Mouse (Mus musculus): ENCODE measurements around the gene Fgfr2.

The Fgfr2 gene

DNA sequence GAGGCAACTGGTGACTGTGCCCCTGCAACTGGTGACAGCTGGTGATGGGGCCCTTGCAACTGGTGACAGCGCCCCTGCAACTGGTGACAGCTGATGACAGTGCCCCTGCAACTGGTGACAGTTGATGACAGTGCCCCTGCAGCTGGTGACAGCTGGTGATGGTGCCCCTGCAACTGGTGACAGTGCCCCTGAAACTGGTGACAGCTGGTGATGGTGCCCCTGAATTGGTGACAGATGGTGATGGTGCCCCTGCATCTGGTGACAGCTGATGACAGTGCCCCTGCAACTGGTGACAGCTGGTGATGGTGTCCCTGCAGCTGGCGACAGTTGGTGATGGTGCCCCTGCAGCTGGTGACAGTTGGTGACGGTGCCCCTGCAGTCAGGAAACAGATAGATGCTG is 2296.8 kb downstream of the Fgfr2 start:
- DNase-seq (ENCODE audit: low read depth, low spot score), result no peak

DNA sequence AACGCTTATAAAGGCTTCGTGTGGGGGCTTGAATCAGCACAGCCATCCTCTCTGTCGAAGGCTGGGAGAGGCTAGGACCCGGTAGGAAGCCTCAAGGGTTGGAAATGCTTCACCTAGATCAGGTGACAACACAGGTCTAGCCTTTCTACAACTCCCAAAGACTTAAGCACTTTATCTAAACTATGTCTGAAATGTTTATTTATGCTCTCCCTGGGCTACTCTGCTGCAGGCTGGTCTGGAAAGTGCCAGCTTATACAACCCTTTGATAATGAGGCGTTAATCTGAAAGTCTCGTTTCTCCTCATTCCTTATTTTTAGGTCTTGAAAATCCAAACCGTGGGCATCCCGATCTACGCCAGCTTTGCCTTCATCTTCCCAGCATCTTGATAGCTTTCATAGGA is 2299.2 kb downstream of the Fgfr2 start:
- no peak for DNase-seq (ENCODE audit: low read depth, low spot score)

DNA sequence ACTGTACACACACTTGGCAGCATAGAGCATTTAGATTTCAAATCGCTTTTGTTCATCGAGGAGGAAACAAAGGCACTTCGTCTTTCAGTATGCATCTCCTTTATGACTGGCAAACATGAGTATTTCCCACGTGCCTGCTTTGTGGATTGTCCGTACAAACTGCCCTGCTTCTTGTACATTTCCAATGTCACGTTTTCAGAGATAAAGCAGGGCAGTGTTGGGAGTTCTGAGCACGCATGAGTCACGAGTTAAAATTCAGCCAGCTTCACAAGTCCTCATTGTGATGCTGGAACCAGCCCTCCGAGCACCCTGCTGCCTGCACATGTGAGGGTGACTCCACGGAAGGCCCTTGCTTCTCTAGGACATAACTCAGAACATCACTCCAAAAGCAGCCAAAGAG is 2303.5 kb downstream of the Fgfr2 start:
- no peak for DNase-seq (ENCODE audit: low read depth, low spot score)

DNA sequence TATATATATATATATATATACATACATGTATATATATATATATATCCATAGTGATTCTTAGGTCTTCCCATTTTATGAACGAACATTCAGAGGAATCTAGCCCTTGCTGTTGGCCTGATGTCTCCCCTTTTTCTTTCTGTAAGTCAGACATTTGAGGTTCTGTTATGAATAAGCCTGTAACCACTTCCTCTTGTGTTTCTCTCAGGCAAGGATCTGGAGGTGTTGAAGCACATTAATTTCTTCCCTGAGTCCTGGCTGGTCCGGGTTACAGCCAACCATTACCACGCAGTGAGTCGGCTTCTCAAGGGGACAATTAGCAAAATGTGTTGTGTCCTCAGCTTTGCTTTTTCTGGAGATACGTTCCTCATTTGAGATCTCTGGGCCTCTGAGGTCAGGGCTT is 2304.3 kb downstream of the Fgfr2 start:
- no peak for DNase-seq (ENCODE audit: low read depth, low spot score)

DNA sequence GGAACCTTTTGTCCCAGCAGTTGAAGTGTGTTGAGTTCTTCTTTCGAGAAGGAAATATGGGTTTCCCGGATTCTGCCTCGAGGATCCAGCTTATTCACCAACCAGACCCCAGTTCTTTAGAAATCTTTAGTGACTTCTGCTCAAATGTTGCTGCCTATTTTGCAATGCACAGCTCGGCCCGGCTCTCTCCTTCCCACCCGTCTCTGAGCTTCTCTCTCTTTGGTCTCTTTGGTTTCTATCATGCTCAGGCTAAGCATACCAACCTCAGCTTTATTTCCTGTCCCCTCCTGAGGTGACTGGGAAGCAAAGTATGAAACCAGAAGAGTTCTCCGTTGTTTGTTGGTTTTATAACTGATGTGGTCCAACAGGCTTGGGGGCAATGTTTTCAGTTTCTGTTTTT is 2306.9 kb downstream of the Fgfr2 start:
- DNase-seq (ENCODE audit: low read depth, low spot score), result no peak

DNA sequence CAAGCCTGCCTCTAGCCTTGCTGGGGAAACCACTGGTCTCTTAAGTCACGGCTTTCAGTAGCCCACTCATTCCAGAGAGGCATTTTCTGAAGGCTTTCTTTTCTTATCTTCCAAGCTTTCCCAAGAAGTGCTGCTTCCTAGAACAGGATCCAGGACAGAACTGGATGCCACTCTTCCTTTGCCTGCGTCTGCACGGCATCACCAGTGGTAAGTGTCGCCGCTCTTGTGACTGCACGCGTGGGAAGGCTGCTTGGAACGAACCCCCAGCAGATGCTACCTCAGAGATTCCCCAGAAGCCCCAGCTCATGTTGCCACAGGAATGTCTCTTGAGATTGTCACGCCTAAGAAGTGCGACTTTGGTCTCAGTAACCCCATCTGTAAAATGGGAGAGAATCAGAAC is 2307.5 kb downstream of the Fgfr2 start:
- DNase-seq (ENCODE audit: low read depth, low spot score), result no peak

DNA sequence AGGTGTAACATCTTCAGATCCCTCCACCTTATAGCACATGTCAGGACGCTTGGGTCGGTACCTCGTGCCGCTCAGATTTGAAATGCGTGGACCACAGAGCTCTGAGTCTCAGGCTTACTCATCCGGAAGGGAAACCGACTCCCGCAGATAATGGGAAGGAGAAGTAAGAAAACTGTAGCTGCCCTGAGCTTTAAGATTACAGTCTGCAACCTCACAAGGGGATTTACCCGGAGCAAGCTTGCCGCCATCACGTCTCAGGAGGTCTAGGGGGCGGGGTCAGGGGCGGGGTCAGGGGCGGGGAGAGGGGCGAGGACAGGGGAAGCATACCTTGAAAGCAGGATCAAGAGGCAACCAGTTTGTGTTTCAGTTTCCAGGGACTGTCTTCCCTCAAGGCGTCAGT is 2310.7 kb downstream of the Fgfr2 start:
- DNase-seq (ENCODE audit: low read depth, low spot score), result no peak

DNA sequence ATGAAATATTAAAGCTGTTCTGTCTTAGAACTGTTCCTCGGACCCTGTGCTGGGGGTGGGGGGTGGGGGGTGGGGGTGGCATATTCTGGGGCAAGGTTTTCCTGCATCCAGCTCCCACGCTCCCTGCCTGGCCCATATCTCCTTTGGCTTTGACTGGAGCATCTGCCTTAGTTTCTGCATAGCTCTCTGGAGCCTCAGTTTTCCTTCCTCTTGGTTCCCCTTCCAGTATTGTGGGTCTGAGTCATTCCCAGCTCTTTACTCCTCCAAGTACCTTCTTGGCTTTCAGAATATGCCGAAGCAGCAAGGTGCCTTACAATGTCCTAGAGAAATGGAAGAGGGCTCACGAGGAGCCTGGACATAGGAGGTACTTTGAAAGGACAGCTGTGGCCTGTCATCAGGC is 2312.9 kb downstream of the Fgfr2 start:
- no peak for DNase-seq (ENCODE audit: low read depth, low spot score)

DNA sequence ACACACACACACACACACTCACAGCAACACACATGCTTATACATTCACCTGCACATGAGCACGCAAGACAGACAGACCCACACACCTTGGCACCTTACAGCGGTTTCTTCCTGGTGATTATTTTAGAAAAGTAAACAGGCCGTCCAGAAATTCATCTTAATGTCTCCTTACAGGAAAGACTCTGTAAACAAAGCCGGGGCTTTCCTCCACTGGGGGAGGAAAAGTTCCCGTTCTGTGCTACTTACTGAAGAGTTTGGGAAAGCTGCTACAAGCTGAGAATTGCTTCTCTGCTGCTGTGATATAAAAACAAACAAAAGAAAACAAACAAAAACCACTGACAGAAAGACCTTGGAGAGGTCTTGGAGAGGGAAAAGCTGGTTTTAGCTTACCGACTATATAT is 2314.5 kb downstream of the Fgfr2 start:
- no peak for DNase-seq (ENCODE audit: low read depth, low spot score)

DNA sequence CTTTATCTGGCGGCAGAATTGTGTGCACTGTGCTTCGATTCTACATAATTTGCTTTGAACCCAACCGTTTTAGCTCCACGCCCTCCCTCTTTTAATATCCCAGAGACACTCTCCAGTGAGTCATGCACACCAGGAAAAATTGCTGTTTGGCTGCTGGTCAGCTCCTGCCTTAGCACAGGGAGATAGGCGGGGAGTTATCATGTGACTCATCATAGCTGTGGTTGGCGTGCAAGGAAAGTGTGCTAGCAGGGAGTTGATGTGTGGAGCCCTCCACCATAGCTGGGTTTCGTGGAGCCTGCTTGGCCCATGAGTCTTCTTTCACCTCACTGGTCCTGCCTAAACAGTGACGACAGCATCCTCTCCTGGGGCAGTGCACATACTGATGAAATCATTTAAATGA is 2315.4 kb downstream of the Fgfr2 start:
- no peak for DNase-seq (ENCODE audit: low read depth, low spot score)

DNA sequence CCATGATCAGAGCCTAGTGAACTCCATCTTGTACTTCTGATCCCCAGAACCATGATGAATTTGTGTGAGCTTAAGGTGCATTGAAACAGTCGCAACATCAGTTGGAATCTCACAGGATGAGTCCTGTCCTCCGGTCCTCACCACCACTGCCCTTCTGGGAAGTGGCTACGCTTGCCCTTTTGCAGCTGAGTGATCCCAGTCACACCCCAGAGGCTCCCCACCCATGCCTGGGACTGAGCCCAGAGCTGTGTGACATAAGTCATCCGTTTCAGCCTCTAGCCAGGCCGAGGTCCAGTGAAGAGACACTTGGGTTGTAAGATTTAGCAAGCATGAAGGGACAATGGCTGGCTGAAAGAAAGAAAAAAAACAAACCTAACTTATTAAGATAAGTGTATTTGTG is 2318.2 kb downstream of the Fgfr2 start:
- DNase-seq (ENCODE audit: low read depth, low spot score), result no peak

DNA sequence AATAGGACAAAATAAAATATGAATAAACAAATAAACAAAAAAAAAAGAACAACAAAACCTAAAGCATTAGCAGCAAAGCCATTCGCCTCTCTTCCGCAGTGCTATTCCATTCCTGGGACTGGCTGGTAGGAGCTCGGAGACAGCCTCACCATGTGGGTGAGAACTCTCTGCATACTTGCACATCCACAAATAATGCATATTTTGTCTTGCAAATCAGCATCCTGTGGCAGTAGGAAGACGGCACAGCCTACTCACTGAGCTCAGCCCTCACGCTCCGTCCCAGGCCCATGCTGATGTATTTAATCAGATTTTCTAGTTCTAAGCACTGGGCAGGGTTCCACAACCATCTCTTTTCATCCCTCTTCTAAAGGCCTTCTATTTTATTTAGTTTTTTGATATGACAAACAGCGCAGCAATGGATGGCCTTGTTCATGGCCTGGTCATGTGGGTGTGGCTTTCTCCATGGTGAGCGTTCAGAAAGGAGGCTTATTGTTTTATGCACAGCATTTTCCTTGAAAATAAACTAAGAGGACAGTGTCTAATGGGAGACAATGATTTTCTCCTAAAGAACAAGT is 2319.8 kb downstream of the Fgfr2 start:
- DNase-seq (ENCODE audit: low read depth, low spot score), result no peak

DNA sequence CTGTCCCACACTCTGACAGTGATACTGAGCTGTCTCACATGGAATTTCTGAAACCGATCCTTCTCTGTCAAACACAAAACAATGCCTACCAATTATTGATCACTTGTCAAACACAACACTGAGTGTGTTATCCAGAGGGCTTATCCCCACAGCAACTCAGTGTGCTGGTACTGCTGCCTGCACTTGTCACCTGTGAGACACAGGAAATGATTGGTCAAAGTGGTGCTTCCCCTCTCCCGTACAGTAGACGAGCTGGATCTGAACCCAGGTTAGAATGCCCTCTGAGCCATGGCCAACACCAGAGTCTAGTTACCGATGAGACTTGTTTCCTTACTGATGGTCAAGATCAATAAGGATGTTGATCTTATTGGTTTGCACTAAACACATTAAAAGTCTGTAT is 2321.3 kb downstream of the Fgfr2 start:
- no peak for DNase-seq (ENCODE audit: low read depth, low spot score)

DNA sequence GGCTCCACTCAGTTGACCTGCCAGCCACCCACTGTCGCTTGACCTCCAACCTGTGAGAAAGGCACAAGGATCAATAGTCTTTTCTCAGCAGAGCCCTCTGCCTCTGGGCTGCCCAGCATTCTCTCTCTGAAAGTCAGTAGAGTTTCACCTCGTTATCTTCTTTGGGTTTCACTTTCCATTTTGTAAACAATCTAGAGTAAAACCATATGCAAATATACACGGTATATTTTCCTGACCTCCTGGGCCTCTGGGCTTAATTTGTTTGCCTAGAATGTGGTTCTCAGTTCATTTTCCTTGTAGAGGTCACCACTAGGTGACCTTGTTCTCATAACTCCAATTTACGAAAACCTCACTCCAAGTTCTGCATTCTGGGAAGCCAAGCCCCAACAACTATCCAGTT is 2322.5 kb downstream of the Fgfr2 start:
- DNase-seq (ENCODE audit: low read depth, low spot score), result no peak

DNA sequence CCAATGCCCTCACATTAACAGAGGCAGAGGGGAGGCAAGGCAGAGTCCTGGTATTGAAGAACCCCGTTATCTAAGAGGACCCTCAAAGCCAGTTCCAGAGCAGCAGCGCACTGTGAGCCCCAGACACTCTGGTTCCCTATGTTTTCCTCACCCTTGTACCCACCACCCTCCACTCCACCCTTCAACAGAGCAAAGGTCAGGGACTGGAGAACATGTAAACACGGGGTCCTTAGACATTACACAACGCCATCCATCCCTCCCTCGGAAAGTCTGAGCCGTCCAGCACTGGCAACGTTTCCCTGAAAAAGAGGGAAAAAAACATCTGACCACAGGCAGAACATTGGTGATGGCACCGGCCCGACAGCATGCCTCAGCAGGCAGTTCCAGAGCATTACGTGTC is 2323.7 kb downstream of the Fgfr2 start:
- no peak for DNase-seq (ENCODE audit: low read depth, low spot score)

DNA sequence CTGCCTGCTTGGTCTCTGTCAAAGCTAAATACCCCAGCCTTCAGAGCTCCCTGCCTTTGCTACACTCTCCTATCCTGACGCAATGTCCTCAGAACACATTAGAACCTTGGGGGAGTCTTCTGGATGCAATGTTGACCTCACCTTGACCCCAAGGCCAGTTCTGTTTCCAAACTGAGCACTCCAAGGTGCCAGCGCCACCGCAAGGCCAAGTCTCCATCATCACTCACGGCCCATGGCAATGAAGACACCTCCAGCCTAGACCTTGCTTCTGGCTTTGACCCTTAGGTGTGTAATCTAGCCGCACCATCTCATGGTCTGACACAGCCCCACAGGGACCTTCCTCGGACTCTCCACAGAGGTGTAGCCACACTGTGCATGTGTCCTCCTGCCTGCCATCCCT is 2325.6 kb downstream of the Fgfr2 start:
- no peak for DNase-seq (ENCODE audit: low read depth, low spot score)

DNA sequence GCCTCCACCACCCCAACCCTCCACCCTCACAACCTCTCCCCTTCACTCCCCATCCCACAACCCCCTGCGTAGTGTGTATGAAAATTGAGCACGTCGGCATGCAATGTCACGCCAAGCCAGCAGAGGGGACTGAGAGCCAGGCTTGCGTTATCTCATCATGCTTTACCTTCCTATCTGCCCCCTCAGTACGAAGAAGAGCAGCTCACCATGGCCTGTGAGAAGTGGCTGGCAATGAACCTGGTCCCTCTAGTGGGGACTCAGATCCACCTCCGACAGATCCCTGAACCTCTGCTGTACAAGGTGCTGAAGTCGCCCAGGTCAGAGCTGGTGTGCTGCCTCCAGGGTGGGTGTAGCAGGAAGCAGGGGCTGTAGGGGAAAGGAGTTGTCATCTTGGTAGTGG is 2326.4 kb downstream of the Fgfr2 start:
- no peak for DNase-seq (ENCODE audit: low read depth, low spot score)

DNA sequence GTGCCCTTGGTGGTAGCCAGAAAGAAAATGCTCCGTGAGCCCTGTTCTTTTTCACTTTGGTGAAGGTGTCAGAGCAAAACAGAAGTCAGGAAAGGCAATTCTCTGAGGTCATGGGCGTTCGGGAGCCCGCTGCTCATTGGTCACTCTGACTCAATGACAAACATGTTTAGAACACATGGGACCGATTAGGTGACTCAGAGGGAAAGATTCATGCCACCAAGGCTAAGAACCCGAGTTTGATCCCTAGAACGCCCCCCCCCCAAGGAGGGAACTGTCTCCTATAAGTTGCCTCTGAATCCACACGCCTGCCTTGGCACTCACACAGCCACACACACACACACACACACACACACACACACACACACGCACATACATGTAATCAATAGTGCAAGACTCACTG is 2329.5 kb downstream of the Fgfr2 start:
- peak; percentile 13 for DNase-seq (ENCODE audit: low read depth, low spot score)

DNA sequence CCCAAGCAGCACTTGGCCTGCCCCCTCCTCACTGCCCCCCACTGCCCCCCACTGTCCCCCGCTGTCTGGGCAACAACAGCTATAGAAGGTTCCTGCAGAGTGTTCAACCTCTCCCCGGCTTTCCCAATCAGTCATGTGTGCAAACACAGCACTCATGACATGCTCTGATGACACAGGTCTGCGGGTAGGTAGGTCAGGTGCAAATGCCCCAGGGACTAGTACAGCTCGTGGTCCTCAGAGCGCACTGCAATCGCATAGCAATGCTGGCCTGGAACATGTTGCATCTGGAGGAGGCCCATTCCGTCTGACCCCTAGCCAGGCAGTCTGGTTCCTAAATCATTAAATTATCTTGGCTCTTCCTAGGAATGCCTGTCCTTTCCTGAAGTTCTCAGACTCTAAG is 2333.7 kb downstream of the Fgfr2 start:
- no peak for DNase-seq (ENCODE audit: low read depth, low spot score)

DNA sequence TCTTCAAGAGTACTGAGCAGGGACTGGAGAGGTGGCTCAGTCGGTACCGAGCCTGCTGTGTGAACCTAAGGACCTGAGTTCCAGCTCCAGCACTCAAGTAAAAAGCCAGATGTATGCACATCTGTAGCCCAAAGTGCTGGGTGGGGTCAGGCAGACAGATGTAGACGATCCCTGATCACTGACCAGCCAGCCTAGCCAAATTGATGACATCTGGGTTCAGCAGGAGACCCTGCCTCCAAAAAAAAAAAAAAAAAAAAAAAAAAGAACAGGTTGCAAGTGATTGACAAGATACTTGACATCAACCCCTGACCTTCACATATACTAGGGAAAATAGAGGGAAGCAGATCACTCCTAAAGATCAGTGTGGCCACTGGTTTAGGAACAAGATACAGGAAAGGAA is 2334.2 kb downstream of the Fgfr2 start:
- DNase-seq (ENCODE audit: low read depth, low spot score), result no peak

DNA sequence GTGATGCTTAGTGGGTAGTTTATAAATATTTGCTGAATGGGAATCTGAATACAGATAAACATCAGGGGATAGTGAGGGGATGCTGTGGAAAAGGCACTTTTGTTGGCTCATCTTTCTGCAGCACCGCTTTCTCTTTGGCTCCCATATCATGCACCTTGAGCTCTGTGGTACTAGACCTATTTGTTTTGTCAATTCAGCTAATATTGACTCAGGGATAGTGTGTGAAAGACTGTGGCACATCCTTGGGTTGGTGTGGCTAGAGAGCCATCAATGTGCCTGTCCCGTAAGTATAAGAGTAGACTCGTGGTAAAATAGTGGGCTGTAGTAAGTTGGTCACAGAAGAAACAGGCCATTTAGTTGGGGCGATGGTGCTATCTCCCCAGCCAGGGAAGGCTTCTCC is 2335.6 kb downstream of the Fgfr2 start:
- no peak for DNase-seq (ENCODE audit: low read depth, low spot score)

DNA sequence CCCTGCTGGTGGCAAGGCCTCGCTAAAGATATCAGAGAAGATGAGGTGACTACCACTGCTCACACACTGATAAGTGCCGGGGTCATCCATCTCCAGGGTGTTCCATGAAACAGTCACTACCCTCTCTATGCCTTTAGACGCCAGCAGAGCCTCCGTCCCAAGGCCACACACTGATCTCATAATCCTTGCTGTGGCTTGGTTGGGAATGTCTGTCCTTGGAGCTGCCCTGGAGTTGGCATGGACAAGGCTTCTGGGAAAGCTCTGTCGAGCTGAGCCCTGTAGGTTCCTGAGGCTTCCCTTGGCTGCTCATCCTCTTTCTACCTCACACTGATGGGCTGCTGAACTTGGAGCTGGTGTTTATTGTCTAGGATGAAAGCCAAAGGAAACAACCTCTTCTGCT is 2336.4 kb downstream of the Fgfr2 start:
- no peak for DNase-seq (ENCODE audit: low read depth, low spot score)

DNA sequence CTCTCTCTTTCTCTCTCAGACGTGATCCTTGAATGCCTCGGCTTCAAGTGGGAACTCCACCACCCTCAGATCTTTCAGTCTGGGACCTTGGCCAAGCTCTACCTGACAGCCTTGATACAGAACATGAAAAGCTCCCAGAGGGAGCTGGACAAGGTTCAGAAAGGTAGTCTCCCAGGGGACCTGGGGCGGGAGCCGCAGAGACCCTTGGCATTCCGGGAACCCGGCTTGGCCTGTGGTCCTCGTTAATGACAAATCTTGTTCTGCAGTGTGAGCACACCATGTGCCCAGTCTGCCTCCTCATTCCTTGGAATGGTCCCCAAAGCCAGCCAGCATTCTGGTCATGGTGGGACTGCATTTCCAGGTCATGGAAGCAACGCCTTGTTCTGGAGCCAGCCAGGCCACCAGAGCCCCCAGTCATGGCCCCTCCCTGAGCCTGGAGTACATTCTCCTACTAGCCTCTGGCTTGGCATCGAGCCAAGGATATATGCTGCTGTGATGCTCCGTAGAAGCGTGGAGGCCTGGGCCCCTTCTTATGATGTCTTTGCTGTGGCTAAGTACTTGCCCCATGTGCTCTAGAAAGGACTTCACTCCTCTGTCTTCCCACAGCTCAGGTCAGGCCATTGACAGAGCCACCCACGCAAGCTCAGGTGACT is 2337.1 kb downstream of the Fgfr2 start:
- DNase-seq (ENCODE audit: low read depth, low spot score), result no peak

DNA sequence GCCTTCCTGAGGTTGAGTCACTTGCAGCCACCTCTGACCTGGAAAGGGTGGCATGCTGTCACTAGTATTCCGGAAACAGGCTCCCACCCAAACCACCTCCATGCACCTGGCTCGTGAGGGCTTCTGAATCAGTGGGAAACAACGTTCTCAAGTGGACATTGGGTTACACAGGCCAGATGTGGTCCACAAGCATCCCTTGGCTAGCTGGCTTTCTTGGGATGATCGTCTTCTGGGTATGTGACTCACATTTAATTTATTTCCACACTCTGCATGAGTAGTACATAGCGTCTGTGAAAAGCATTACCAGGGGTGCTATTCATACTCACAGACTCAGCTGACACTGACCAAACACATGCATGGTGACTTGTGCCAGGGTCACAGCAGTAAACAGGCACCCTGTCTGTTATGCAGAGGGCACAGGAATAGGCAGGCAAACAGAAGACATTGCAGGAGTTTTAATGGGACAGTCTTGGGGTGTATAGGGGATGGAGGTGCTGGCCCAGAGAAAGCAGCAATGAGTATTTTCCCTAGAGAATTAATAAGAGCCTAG is 2340.6 kb downstream of the Fgfr2 start:
- DNase-seq (ENCODE audit: low read depth, low spot score), result no peak
